Mouse (Mus musculus) naive thymus-derived CD4-positive, alpha-beta T cell, adult 5 months (primary cell): Measurements from ENCODE around the gene Tbx18. TPM values are rescaled to one million over a fixed set of nuclear protein-coding genes. Genes with fewer than 3 reads are reported as not detected.

ENCODE experiments used
- polyA plus RNA-seq: library from polyadenylated mRNA; unstranded; fragments of 100-300 nt; shearing (Covaris generic); gene quantifications from one replicate; pipeline ENCODE4 v1.2.1, GENCODE M21; 2017

The Tbx18 gene
- not detected for polyA plus RNA-seq

DNA sequence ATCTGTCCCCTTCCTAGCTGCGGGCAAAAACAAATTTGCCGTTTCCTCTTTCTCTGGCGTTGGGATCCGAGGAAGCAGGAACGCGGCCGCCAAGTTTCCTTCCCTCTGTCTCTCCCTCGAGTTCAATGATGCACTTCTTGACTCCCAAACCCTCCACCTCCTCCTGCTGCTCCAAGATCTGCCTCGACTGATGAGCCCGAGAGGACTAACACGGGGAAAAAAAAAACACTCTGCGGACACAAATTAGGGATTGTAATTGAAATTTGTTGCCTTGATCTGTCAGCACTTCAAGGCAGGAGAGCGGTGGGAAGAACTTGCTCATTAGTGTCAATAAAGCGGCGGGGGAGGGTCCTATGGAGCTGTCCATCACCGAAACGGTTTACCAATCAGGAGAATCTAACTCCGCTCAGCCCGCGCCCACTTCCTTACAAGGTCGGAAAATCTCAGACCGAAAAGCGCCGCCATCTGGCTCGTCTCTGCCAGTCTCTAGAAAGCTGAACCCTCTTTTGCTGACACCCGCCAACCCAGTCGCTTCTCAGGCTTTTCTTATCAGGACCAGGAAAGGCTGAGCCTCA, at the start of gene Tbx18:
TSS of gene Tbx18 (minus strand) at position 300 of the 575 bp plus-strand sequence.

